Mouse (Mus musculus) liver, adult 2 months (tissue): ENCODE data around the gene Mbd4.

Experiments used
- CTCF ChIP-seq: fragments of 200-500 bp; IDR thresholded peaks from 2 replicates; pipeline ENCODE4 v1.5.1; 2011; ENCODE audit warnings: low read depth, low read length, control low read depth
- POLR2A ChIP-seq: fragments of 200-500 bp; IDR thresholded peaks from 2 replicates; pipeline ENCODE4 v1.6.1; 2011; ENCODE audit warnings: low read length, control low read depth; ENCODE audit not compliant: insufficient read depth; ENCODE audit errors: extremely low read depth

- no peak for TF ChIP-seq POLR2A
- no peak for TF ChIP-seq CTCF
These were observed 61.1 kb downstream of the Mbd4 start for GRCm38 (mm10) chr6:115791842-115792686.
